In the genomic region with DNA sequence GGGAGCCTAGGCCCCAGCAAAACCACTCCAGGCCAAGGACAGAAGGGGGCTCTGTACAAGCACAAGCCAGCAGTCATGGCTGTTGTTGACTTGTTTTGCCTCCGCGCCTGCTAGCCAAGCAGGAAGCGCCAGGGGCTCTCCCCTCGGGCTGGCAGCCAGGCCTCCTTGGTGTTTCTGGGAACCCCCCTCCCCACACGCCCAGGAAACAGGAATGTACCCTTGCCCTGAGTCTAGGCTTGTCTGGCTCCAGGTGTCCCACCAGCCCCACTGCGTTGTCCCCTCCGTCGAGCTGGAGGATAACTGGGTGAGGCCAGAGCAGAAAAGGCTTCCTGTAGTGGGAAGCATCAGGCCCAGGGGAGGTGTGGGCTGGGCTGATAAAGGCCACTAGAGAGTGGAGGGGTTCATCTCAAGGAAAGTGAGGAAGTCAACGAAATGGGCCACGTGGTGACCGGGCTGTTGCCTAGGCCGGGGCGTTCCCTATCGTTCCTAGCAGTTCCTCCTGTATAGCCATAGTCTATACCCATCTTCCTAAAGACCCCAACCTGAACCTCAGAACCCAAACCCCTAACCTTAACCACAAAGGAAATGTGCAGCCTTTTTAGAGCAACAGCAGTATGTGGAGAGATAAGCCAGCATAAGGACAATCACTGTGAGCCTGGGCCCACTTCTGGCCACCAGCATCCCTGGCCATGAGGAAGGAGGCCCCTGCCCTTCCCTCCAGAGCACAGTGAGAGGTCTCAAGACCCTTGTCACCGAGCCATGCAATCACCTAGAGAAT, we compare ENCODE assay signal across 13 mouse cellular contexts. TPM values are rescaled to one million over a fixed set of nuclear protein-coding genes. Genes with fewer than 3 reads are reported as not detected.
A peak's percentile ranks its signal among the peaks of the same experiment; 100 is the strongest.
DNase-seq lines count a peak whose midpoint lies in the region; ATAC-seq and TF ChIP-seq lines count a peak whose summit lies in the region.
"Had no signal": no experiment of that assay in that cellular context is flagged by ENCODE, and none has a peak within 500 bp of the region (broad histone marks: within the 10 kb centered on the region; RNA-seq: fewer than 3 reads in every experiment).

No protein-coding gene starts in this region.

- no peaks in the 10 kb centered on the region for H3K4me1 ChIP-seq in embryonic facial prominence, embryonic 12.5 days
- H3K4me1 ChIP-seq in embryonic facial prominence, embryonic 10.5 days: peaks cover 12% of the 10 kb centered on the region; the same call in 1 of the 2 replicates
- H3K4me1 ChIP-seq in liver, embryonic 14.5 days (replicated peaks; ENCODE audit: control insufficient read depth in 2 of 2, insufficient read depth in 2 of 2, low read length in 1 of 2): peaks cover 0 to 19% of the 10 kb centered on the region in 2 experiments; a peak in 2 of 4 replicates
- H3K4me1 ChIP-seq: intestine, embryonic 15.5 days had no signal

- no peaks in the 10 kb centered on the region for H3K27me3 ChIP-seq in embryonic facial prominence, embryonic 12.5 days
- H3K27me3 ChIP-seq in embryonic facial prominence, embryonic 10.5 days (replicated peaks; ENCODE audit: low read depth, poor library complexity, severe bottlenecking): peaks cover 15% of the 10 kb centered on the region; the same call in 1 of the 2 replicates
- no peaks in the 10 kb centered on the region for H3K27me3 ChIP-seq in liver, embryonic 14.5 days (ENCODE audit: control insufficient read depth, insufficient read depth, low read length)
- H3K27me3 ChIP-seq: intestine, embryonic 15.5 days had no signal

- 78% methylated on average over 15 of the region's 15 CpGs for WGBS in embryonic facial prominence, embryonic 12.5 days
- WGBS in embryonic facial prominence, embryonic 10.5 days: 80% methylated on average over 15 of the region's 15 CpGs
- 9% methylated on average over 15 of the region's 15 CpGs for WGBS in liver, embryonic 14.5 days (ENCODE audit: insufficient replicate concordance)

- DNase-seq in embryonic facial prominence, embryonic 10.5 days (ENCODE audit: low spot score): no peak
- peak; percentile 93 for DNase-seq in 416B (ENCODE audit: low read depth)
- DNase-seq in liver, embryonic 14.5 days (ENCODE audit: low read depth in 3 of 3, low spot score in 3 of 3): peak; percentile 23 to 46 (median 37)
- DNase-seq in layer of hippocampus, postnatal 36 days: no peak
- DNase-seq in embryo, embryonic 10.5 days (ENCODE audit: low spot score): no peak
- DNase-seq in left cerebral cortex, postnatal 36 days (ENCODE audit: low spot score in 2 of 2): no peak
- DNase-seq: adrenal gland, adult 2 months; gastrocnemius, postnatal 10 days; lung, postnatal 4 days had no signal

- 0 out of 2 replicates have a peak, but pooled peaks have one; percentile 4 for TF ChIP-seq EP300 in liver, embryonic 14.5 days (IDR thresholded peaks at IDR 0.05; ENCODE audit: low read depth)

- no peak overlapping the region for H3K4me2 ChIP-seq in embryonic facial prominence, embryonic 12.5 days (replicated peaks)
- 0 out of 2 replicates have a peak overlapping the region, but pooled peaks have one; percentile 2 for H3K4me2 ChIP-seq in liver, embryonic 14.5 days (ENCODE audit: low read depth)
- H3K4me2 ChIP-seq: forebrain, embryonic 12.5 days; intestine, embryonic 15.5 days had no signal

- 0 out of 2 replicates have a peak overlapping the region, but pooled peaks have one; percentile 20 for H3K9ac ChIP-seq in embryonic facial prominence, embryonic 12.5 days
- peak overlapping the region; percentile 18; the same call in 1 of the 2 replicates for H3K9ac ChIP-seq in liver, embryonic 14.5 days (replicated peaks)
- H3K9ac ChIP-seq: forebrain, embryonic 12.5 days; intestine, embryonic 15.5 days had no signal

- no peaks in the 10 kb centered on the region for H3K9me3 ChIP-seq in embryonic facial prominence, embryonic 12.5 days
- no peaks in the 10 kb centered on the region for H3K9me3 ChIP-seq in embryonic facial prominence, embryonic 10.5 days
- no peaks in the 10 kb centered on the region for H3K9me3 ChIP-seq in liver, embryonic 14.5 days (ENCODE audit: control insufficient read depth, low read length)
- H3K9me3 ChIP-seq: forebrain, embryonic 12.5 days; intestine, embryonic 15.5 days had no signal

- intact Hi-C loops in left cerebral cortex, postnatal 36 days (cut with DNase I): no loop called here

- ATAC-seq in embryonic facial prominence, embryonic 12.5 days (ENCODE audit: insufficient number of reproducible peaks, insufficient read depth, low FRiP score, low TSS enrichment): no peak
- ATAC-seq in common myeloid progenitor, adult 5-6 weeks (replicated peaks; ENCODE audit: low read depth, poor library complexity, severe bottlenecking): peak; percentile 88
- ATAC-seq in liver, embryonic 14.5 days (ENCODE audit: insufficient read depth): peak; percentile 80
- ATAC-seq: intestine, embryonic 15.5 days had no signal

- no peak for TF ChIP-seq CTCF in liver, embryonic 14.5 days (IDR thresholded peaks at IDR 0.05; ENCODE audit: low read depth)

- H3K27ac ChIP-seq in embryonic facial prominence, embryonic 12.5 days: no peak overlapping the region
- no peak overlapping the region for H3K27ac ChIP-seq in embryonic facial prominence, embryonic 10.5 days (replicated peaks)
- H3K27ac ChIP-seq in liver, embryonic 14.5 days: no peak overlapping the region
- H3K27ac ChIP-seq: forebrain, embryonic 12.5 days; intestine, embryonic 15.5 days had no signal

- no peaks in the 10 kb centered on the region for H3K36me3 ChIP-seq in embryonic facial prominence, embryonic 12.5 days
- no peaks in the 10 kb centered on the region for H3K36me3 ChIP-seq in embryonic facial prominence, embryonic 10.5 days (replicated peaks)
- no peaks in the 10 kb centered on the region for H3K36me3 ChIP-seq in liver, embryonic 14.5 days (replicated peaks; ENCODE audit: control insufficient read depth, insufficient read depth, low read depth)
- H3K36me3 ChIP-seq: forebrain, embryonic 12.5 days; intestine, embryonic 15.5 days had no signal

- H3K4me3 ChIP-seq in embryonic facial prominence, embryonic 12.5 days: no peak overlapping the region
- no peak overlapping the region for H3K4me3 ChIP-seq in embryonic facial prominence, embryonic 10.5 days
- no peak overlapping the region for H3K4me3 ChIP-seq in liver, embryonic 14.5 days (ENCODE audit: insufficient read depth in 1 of 2, low read depth in 2 of 2, low read length in 2 of 2)
- H3K4me3 ChIP-seq: forebrain, embryonic 12.5 days; intestine, embryonic 15.5 days had no signal

RNA-seq across cellular contexts. Expression of a gene that starts 23.6 kb away (rescaled TPM):
- polyA plus RNA-seq in embryonic facial prominence, embryonic 12.5 days (2016; fragmentation: Nextera tagmentation; extraction: Ambion mirVana): 40.7 and 43.3 TPM in 2 replicates
- 37.1 and 40.0 TPM in 2 replicates for polyA plus RNA-seq in embryonic facial prominence, embryonic 10.5 days (2016; fragmentation: Nextera tagmentation; extraction: Ambion mirVana)
- 22.2 and 24.8 TPM in 2 replicates for total RNA-seq in common myeloid progenitor, adult 5-6 weeks (2017)
- 17.4 and 17.7 TPM in 2 replicates for polyA plus RNA-seq in liver, embryonic 14.5 days (2012; rRNA removed)
- polyA plus RNA-seq in liver, embryonic 14.5 days (2014; fragmentation: Nextera tagmentation; extraction: Ambion mirVana): 19.4 and 22.1 TPM in 2 replicates
- total RNA-seq in layer of hippocampus, postnatal 36 days (2021): 10 to 100 TPM; 23.0 to 25.6 TPM
- 10 to 100 TPM; 24.4 to 27.5 TPM for total RNA-seq in left cerebral cortex, postnatal 36 days (2021)

RNA-seq across cellular contexts. Expression of a gene that starts 23.9 kb away (rescaled TPM):
- polyA plus RNA-seq in embryonic facial prominence, embryonic 12.5 days (2016; fragmentation: Nextera tagmentation; extraction: Ambion mirVana): 227 and 249 TPM in 2 replicates
- 318 and 337 TPM in 2 replicates for polyA plus RNA-seq in embryonic facial prominence, embryonic 10.5 days (2016; fragmentation: Nextera tagmentation; extraction: Ambion mirVana)
- total RNA-seq in common myeloid progenitor, adult 5-6 weeks (2017): 161 and 162 TPM in 2 replicates
- polyA plus RNA-seq in liver, embryonic 14.5 days (2012; rRNA removed): 50.4 and 69.1 TPM in 2 replicates
- polyA plus RNA-seq in liver, embryonic 14.5 days (2014; fragmentation: Nextera tagmentation; extraction: Ambion mirVana): 138 and 152 TPM in 2 replicates
- 1 to 10 TPM; 3.8 to 5.2 TPM for total RNA-seq in layer of hippocampus, postnatal 36 days (2021)
- 1 to 10 TPM; 6.0 to 6.1 TPM for total RNA-seq in left cerebral cortex, postnatal 36 days (2021)

RNA-seq across cellular contexts. Expression of a gene that starts 29.4 kb away (rescaled TPM):
- polyA plus RNA-seq in embryonic facial prominence, embryonic 12.5 days (2016; fragmentation: Nextera tagmentation; extraction: Ambion mirVana): 265 and 270 TPM in 2 replicates
- 313 and 322 TPM in 2 replicates for polyA plus RNA-seq in embryonic facial prominence, embryonic 10.5 days (2016; fragmentation: Nextera tagmentation; extraction: Ambion mirVana)
- total RNA-seq in common myeloid progenitor, adult 5-6 weeks (2017): 286 and 289 TPM in 2 replicates
- polyA plus RNA-seq in liver, embryonic 14.5 days (2012; rRNA removed): 97.1 and 155 TPM in 2 replicates
- polyA plus RNA-seq in liver, embryonic 14.5 days (2014; fragmentation: Nextera tagmentation; extraction: Ambion mirVana): 290 and 309 TPM in 2 replicates
- total RNA-seq in layer of hippocampus, postnatal 36 days (2021): 10 to 100 TPM; 21.0 to 21.1 TPM
- total RNA-seq in left cerebral cortex, postnatal 36 days (2021): 10 to 100 TPM; 22.5 to 26.4 TPM

RNA-seq across cellular contexts. Expression of a gene that starts 39.7 kb away (rescaled TPM):
- 13.4 and 19.5 TPM in 2 replicates for polyA plus RNA-seq in embryonic facial prominence, embryonic 12.5 days (2016; fragmentation: Nextera tagmentation; extraction: Ambion mirVana)
- 12.9 and 36.8 TPM in 2 replicates for polyA plus RNA-seq in embryonic facial prominence, embryonic 10.5 days (2016; fragmentation: Nextera tagmentation; extraction: Ambion mirVana)
- 0.09 TPM in 1 of 2 replicates, not detected in the other for total RNA-seq in common myeloid progenitor, adult 5-6 weeks (2017)
- 3.9 and 4.5 TPM in 2 replicates for polyA plus RNA-seq in liver, embryonic 14.5 days (2012; rRNA removed)
- polyA plus RNA-seq in liver, embryonic 14.5 days (2014; fragmentation: Nextera tagmentation; extraction: Ambion mirVana): 1.2 and 1.8 TPM in 2 replicates
- 100 to 1,000 TPM; 116 to 133 TPM for total RNA-seq in layer of hippocampus, postnatal 36 days (2021)
- 100 to 1,000 TPM; 120 to 133 TPM for total RNA-seq in left cerebral cortex, postnatal 36 days (2021)

RNA-seq across cellular contexts. Expression of a gene that starts 52.1 kb away (rescaled TPM):
- 0.38 and 0.83 TPM in 2 replicates for polyA plus RNA-seq in embryonic facial prominence, embryonic 12.5 days (2016; fragmentation: Nextera tagmentation; extraction: Ambion mirVana)
- polyA plus RNA-seq in embryonic facial prominence, embryonic 10.5 days (2016; fragmentation: Nextera tagmentation; extraction: Ambion mirVana): 0.30 and 0.32 TPM in 2 replicates
- total RNA-seq in common myeloid progenitor, adult 5-6 weeks (2017): not detected in 2 replicates
- 0.06 and 0.18 TPM in 2 replicates for polyA plus RNA-seq in liver, embryonic 14.5 days (2012; rRNA removed)
- polyA plus RNA-seq in liver, embryonic 14.5 days (2014; fragmentation: Nextera tagmentation; extraction: Ambion mirVana): not detected in 2 replicates
- 1 to 10 TPM in 1 of 2 experiments, under 1 TPM in 1; 0.70 to 1.3 TPM for total RNA-seq in layer of hippocampus, postnatal 36 days (2021)
- 1 to 10 TPM in 1 of 2 experiments, under 1 TPM in 1; 0.64 to 1.7 TPM for total RNA-seq in left cerebral cortex, postnatal 36 days (2021)

Comparison
In these comparisons a context has a peak if more than half of its experiments do, and no peak if none do; other contexts are left out.
1. DNase-seq: peak in 416B (single experiment) and liver, embryonic 14.5 days (3 of 3); none in embryonic facial prominence, embryonic 10.5 days (single experiment), layer of hippocampus, postnatal 36 days (0 of 2), embryo, embryonic 10.5 days (single experiment) and left cerebral cortex, postnatal 36 days (0 of 2).
2. RNA of a gene that starts 23.9 kb away (total RNA-seq): 161 to 162 TPM in common myeloid progenitor, adult 5-6 weeks; 6.0 to 6.1 TPM in left cerebral cortex, postnatal 36 days and 3.8 to 5.2 TPM in layer of hippocampus, postnatal 36 days; every median in the first group is over 10 times any median in the second.
3. RNA of a gene that starts 29.4 kb away (total RNA-seq): 286 to 289 TPM in common myeloid progenitor, adult 5-6 weeks; 22.5 to 26.4 TPM in left cerebral cortex, postnatal 36 days and 21.0 to 21.1 TPM in layer of hippocampus, postnatal 36 days; every median in the first group is over 10 times any median in the second.